Mouse (Mus musculus) neural tube, embryonic 14.5 days (tissue): ENCODE measurements at regions not wholly inside any gene's neighbourhood (a gene's known extent, or its start where the extent isn't known, plus 50 kb on each side); places are given as distances from the start of the nearest gene placed in this dataset.

Experiments
- ATAC-seq: fragments of 200-750 bp; cut with Nextera tagmentation; 2 replicates; pipeline ENCODE4 v1.8.0; 2017; ENCODE audit warnings: low read depth, mild to moderate bottlenecking, moderate TSS enrichment, moderate library complexity
- H3K27ac ChIP-seq: fragments of 300-500 bp; sonication (generic); 2 replicates; pipeline ENCODE4 v1.5.1; 2014; ENCODE audit warnings: low read depth, mild to moderate bottlenecking, control low read depth, low read length, moderate library complexity, mixed read lengths
- H3K27me3 ChIP-seq: fragments of 300-500 bp; sonication (generic); 2 replicates; pipeline ENCODE4 v1.6.1; 2014; ENCODE audit warnings: low read length; ENCODE audit not compliant: control insufficient read depth, insufficient read depth
- H3K36me3 ChIP-seq: fragments of 300-500 bp; sonication (generic); 2 replicates; pipeline ENCODE4 v1.6.1; 2014; ENCODE audit warnings: low read length, mixed read lengths; ENCODE audit not compliant: control insufficient read depth, insufficient read depth
- H3K4me1 ChIP-seq: fragments of 300-500 bp; sonication (generic); 2 replicates; pipeline ENCODE4 v1.6.1; 2014; ENCODE audit warnings: low read length; ENCODE audit not compliant: control insufficient read depth, insufficient read depth
- H3K4me2 ChIP-seq: fragments of 300-500 bp; sonication (generic); 2 replicates; pipeline ENCODE4 v1.6.1; 2014; ENCODE audit warnings: mild to moderate bottlenecking, low read depth, low read length, control low read depth
- H3K4me3 ChIP-seq: fragments of 300-500 bp; sonication (generic); 2 replicates; pipeline ENCODE4 v1.5.1; 2014; ENCODE audit warnings: low read depth, low read length, control low read depth, mixed read lengths
- H3K9ac ChIP-seq: fragments of 300-500 bp; sonication (generic); replicated peaks from 2 replicates; pipeline ENCODE4 v1.6.1; 2014; ENCODE audit warnings: low read depth, mild to moderate bottlenecking, control low read depth, low read length, mixed read lengths
- H3K9me3 ChIP-seq: fragments of 300-500 bp; sonication (generic); 2 replicates; pipeline ENCODE4 v1.6.1; 2016; ENCODE audit warnings: low read length; ENCODE audit not compliant: control insufficient read depth
- WGBS: fragments of 180-500 bp; shearing (Covaris S2); extraction: QIAGEN DNeasy Blood & Tissue Kit; methylation state at CpG from one replicate; pipeline ENCODE4 v1.1.7; 2014; 5-methylcytosine and 5-hydroxymethylcytosine counted together

DNA sequence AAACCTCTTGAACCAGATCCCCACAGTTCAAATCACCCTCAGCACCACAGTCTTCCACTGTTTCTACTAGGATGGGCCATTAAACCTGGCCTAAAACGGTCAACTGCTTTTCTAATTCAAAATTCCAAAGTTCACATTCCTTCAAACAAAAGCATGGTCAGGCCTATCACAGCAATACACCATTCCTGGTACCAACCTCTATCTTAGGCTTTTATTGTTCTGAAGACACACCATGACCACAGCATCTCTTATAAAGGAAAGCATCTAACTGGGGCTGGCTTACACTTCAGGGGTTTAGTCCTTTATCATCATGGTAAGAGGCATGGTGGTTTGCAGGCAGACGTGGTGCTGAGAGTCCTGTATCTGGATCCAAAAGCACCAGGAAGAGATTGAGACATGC is 560.4 kb upstream of the Adam5 start:
- Histone ChIP-seq H3K9me3 (no peaks in the 10 kb centered on the region), H3K4me2 (no peak overlapping the region), H3K4me1 (peaks cover 2% of the 10 kb centered on the region), H3K27ac (no peak overlapping the region), H3K27me3 (no peaks in the 10 kb centered on the region), H3K9ac (no peak overlapping the region), H3K36me3 (no peaks in the 10 kb centered on the region), H3K4me3 (no peak overlapping the region)
- WGBS, result 65% methylated on average over 2 of the region's 2 CpGs
- no peak for ATAC-seq

DNA sequence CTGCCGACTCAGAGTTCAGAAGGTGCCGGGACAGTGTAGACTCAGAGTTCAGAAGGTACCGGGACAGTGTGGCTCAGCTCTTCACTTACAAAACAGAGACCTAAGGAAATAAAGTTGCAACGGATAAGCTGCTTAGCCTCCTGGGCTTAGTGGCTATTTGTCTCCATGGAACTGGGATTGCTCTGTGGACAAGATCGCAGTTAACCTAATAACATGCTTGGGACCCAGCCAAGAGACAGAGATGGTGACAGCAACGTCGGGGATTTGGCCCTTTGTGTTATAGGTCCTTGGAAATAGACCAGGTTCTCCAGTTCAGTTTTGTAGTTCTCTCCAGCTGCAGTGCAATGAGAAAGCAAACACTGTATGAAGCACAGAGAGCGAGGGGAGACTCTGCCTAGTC is 549.1 kb upstream of the Adam5 start:
- H3K9me3 ChIP-seq, result no peaks in the 10 kb centered on the region
- no peaks in the 10 kb centered on the region for H3K27me3 ChIP-seq
- no peak for ATAC-seq
- H3K36me3 ChIP-seq, result no peaks in the 10 kb centered on the region
- H3K27ac ChIP-seq, result no peak overlapping the region
- H3K4me3 ChIP-seq, result no peak overlapping the region
- H3K4me2 ChIP-seq, result no peak overlapping the region
- H3K9ac ChIP-seq, result no peak overlapping the region
- H3K4me1 ChIP-seq, result peaks cover 6% of the 10 kb centered on the region
- whole genome bisulfite sequencing, result 63% methylated on average over 8 of the region's 8 CpGs

DNA sequence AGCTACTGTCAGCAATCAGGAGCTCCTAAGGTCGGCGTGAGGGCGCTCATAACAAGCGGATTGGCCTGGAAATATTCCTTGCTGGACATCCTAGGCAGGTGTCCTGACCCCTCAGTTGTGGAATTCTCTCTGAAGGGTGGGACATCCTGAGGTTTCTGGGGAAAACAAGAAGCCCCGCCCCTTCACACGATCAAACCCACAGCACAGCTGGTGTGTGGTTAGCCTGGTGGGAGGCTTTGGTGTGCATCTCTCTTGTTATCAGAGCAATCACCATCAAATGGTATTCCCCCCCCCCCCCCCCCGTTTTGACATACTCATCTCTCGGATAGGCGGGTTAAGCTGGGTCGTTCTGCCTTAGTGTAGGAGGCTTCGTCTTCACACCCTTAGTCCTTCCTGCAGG is 546.8 kb upstream of the Adam5 start:
- ATAC-seq, result no peak
- H3K36me3 ChIP-seq, result no peaks in the 10 kb centered on the region
- H3K4me3 ChIP-seq, result no peak overlapping the region
- H3K9me3 ChIP-seq, result no peaks in the 10 kb centered on the region
- 43% methylated on average over 11 of the region's 11 CpGs for WGBS
- H3K27me3 ChIP-seq, result no peaks in the 10 kb centered on the region
- H3K4me2 ChIP-seq, result no peak overlapping the region
- H3K9ac ChIP-seq, result no peak overlapping the region
- H3K4me1 ChIP-seq, result peaks cover 9% of the 10 kb centered on the region
- H3K27ac ChIP-seq, result no peak overlapping the region

DNA sequence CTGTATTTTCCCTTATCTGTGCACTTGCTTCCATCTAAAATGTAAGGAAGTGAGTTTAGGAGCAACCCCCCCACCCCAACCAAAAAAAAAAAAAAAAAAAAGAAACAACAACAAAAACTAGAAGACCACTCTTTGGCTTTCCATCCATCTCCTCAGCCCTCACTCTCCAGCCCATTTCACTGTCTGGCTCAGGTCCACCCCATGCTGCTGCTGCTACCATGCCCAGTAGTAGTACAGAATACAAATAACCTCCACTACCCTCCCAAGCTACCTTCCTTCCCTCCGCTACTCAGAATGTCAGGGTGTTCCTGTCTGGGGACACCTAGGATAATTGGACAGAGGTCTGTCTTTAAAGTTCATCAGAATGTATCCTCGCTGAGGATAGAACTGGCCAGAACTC is 545.2 kb upstream of the Adam5 start:
- peaks cover 9% of the 10 kb centered on the region for H3K4me1 ChIP-seq
- H3K9me3 ChIP-seq, result no peaks in the 10 kb centered on the region
- no peak overlapping the region for H3K27ac ChIP-seq
- no peaks in the 10 kb centered on the region for H3K27me3 ChIP-seq
- no peak overlapping the region for H3K4me3 ChIP-seq
- no peak overlapping the region for H3K9ac ChIP-seq
- WGBS, result 84% methylated on average over 2 of the region's 2 CpGs
- H3K36me3 ChIP-seq, result no peaks in the 10 kb centered on the region
- ATAC-seq, result no peak
- no peak overlapping the region for H3K4me2 ChIP-seq

DNA sequence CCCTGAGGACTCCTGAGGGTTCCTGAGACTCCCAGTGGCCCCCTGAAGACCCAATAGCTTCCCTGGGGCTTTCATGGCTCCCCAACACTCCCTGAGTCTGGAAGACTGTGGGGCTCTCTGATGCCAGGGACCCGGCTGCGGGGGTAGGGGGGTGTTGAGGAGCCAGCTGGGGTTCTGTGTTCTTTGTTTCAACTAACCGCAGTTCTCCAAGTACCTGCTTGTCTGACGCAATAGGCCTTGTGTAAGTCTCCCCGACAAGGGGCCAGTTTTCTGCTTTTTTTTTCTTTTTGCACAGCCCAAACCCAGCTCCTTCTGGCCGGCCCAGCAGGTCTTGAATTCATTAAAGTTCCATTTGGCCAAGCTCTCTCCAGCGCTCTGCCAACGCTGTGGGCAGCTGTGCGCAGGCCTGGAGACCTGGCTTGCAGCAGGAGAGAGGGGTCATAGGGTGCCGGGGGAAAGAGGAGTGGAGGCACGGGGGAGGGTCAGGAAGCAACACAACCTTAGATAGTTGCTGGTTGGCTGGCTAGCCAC is 544.5 kb upstream of the Adam5 start:
- H3K9me3 ChIP-seq, result no peaks in the 10 kb centered on the region
- ATAC-seq, result peak; percentile 56
- no peak overlapping the region for H3K27ac ChIP-seq
- peaks cover 9% of the 10 kb centered on the region for H3K4me1 ChIP-seq
- no peak overlapping the region for H3K4me3 ChIP-seq
- whole genome bisulfite sequencing, result 6% methylated on average over 11 of the region's 11 CpGs
- H3K4me2 ChIP-seq, result peak overlapping the region; percentile 9; the same call in 1 of the 2 replicates
- H3K36me3 ChIP-seq, result no peaks in the 10 kb centered on the region
- H3K27me3 ChIP-seq, result no peaks in the 10 kb centered on the region
- H3K9ac ChIP-seq, result no peak overlapping the region

DNA sequence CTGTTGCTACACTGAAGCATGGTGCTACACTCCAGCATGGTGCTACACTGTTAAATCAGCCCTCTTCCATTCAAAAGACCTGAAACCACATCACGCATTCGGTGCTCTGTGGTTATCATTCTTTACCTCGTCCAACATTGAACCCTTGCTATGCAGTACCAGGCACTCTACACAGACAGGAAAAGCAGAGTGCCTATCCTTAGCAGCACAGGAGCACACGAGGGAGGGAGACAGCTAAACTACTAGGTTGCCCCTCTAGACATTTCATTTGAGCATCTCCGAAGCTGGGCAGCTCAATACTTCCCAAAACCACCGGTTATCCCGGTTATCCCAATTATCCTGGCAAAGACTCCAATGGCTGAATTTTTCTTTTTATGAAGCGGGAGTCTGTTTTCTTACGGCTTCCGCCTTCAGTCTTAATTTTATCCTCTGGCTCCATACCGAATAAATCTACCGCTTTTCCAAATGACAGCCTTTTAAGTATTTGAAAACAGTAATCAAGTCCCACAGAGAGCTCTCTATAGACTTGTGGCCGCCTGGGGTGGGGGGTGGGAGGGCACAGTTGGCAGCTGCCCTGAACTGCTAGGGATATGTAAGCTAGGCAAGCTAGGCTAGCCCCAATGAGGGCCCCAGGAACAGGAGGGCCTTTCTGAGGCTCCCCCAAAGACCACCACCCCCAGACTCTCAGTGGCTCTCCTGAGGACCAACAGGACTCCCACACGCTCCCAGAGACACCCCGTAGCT is 543.8 kb upstream of the Adam5 start:
- no peak overlapping the region for H3K4me3 ChIP-seq
- no peak overlapping the region for H3K27ac ChIP-seq
- H3K36me3 ChIP-seq, result no peaks in the 10 kb centered on the region
- no peak for ATAC-seq
- H3K9me3 ChIP-seq, result no peaks in the 10 kb centered on the region
- H3K4me1 ChIP-seq, result peaks cover 9% of the 10 kb centered on the region
- 0 out of 2 replicates have a peak overlapping the region, but pooled peaks have one; percentile 9 for H3K4me2 ChIP-seq
- WGBS, result 21% methylated on average over 15 of the region's 15 CpGs
- no peaks in the 10 kb centered on the region for H3K27me3 ChIP-seq
- H3K9ac ChIP-seq, result no peak overlapping the region

DNA sequence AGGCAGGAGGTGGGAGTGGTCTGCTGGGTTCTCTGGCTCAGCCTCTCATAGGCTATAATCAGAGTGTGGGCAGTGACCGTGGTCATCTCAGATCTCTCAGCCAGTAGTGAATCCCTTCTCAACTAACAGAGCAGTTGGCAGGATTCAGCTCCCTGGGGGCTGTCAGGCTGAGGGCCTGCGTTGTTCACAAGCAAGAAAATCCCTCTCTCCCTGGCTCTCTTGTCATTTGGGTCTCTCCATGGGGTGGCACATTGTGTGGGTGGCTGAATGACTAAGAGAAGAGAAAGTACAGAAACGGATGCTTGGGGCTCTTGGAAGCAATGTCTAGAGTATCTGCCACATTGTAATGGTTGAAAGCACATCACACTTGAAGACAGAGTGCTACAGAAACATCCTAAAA is 542.0 kb upstream of the Adam5 start:
- no peaks in the 10 kb centered on the region for H3K27me3 ChIP-seq
- ATAC-seq, result no peak
- 49% methylated on average over 3 of the region's 3 CpGs for WGBS

DNA sequence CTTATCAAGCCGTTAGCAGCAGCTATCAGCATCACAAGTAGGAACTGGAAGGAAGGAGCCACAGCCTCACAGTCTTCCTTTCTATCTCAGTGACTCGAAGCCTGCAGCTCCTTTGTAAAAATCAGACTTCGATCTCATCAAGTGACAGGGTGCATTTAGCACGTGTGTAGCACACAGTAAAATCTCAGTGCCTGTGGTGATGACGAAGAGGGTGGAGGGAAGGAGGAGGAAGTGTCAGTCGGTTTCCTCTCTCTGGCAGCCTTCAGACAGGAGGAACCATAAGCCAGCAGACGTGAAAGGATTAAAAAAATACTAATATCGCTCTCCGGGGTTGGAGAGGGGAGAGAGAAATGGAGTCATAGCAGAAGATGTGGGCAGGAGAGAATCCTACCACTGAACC is 538.5 kb upstream of the Adam5 start:
- ATAC-seq, result no peak
- Histone ChIP-seq H3K4me1 (no peaks in the 10 kb centered on the region), H3K27ac (no peak overlapping the region), H3K4me2 (no peak overlapping the region), H3K27me3 (no peaks in the 10 kb centered on the region), H3K9me3 (no peaks in the 10 kb centered on the region), H3K4me3 (no peak overlapping the region), H3K9ac (no peak overlapping the region), H3K36me3 (no peaks in the 10 kb centered on the region)
- 75% methylated on average over 9 of the region's 9 CpGs for WGBS

More for the DNA sequence above, 542.0 kb upstream of the Adam5 start:
- Histone ChIP-seq H3K36me3 (no peaks in the 10 kb centered on the region), H3K4me2 (no peak overlapping the region), H3K4me1 (peaks cover 9% of the 10 kb centered on the region), H3K4me3 (no peak overlapping the region), H3K9me3 (no peaks in the 10 kb centered on the region), H3K27ac (no peak overlapping the region), H3K9ac (no peak overlapping the region)

DNA sequence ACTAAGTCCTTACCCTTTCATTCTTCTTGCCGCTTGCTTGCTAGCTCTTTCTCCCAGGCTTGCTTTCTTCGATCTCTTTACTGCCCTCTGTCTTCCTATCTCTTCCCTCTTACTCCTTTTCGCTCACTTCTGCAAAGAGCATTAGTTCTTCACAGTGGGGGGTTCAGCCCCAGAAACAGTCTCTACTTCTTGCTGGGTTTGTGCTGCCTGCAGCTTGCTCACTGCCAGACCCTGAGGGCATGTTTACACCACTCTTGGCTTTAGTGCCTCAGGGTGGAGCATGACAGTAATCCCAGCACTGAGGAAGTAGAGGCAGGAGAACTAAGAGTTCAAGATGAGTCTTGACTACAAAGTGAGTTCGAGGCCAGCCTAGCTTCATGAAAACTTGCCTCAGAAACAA is 538.0 kb upstream of the Adam5 start:
- ATAC-seq, result no peak
- H3K27me3 ChIP-seq, result no peaks in the 10 kb centered on the region
- H3K4me2 ChIP-seq, result no peak overlapping the region
- H3K36me3 ChIP-seq, result no peaks in the 10 kb centered on the region
- H3K4me1 ChIP-seq, result no peaks in the 10 kb centered on the region
- no peak overlapping the region for H3K27ac ChIP-seq
- no peak overlapping the region for H3K9ac ChIP-seq
- H3K4me3 ChIP-seq, result no peak overlapping the region
- WGBS, result 64% methylated on average over 4 of the region's 4 CpGs
- no peaks in the 10 kb centered on the region for H3K9me3 ChIP-seq
